Mouse (Mus musculus): Measurements from ENCODE around the gene Fam207a. TPM values are rescaled to one million over a fixed set of nuclear protein-coding genes. Genes with fewer than 3 reads are reported as not detected.

Gene Fam207a
- polyA plus RNA-seq (2016; fragmentation: Nextera tagmentation; extraction: Ambion mirVana): 30.7 and 45.6 TPM in 2 replicates

DNA sequence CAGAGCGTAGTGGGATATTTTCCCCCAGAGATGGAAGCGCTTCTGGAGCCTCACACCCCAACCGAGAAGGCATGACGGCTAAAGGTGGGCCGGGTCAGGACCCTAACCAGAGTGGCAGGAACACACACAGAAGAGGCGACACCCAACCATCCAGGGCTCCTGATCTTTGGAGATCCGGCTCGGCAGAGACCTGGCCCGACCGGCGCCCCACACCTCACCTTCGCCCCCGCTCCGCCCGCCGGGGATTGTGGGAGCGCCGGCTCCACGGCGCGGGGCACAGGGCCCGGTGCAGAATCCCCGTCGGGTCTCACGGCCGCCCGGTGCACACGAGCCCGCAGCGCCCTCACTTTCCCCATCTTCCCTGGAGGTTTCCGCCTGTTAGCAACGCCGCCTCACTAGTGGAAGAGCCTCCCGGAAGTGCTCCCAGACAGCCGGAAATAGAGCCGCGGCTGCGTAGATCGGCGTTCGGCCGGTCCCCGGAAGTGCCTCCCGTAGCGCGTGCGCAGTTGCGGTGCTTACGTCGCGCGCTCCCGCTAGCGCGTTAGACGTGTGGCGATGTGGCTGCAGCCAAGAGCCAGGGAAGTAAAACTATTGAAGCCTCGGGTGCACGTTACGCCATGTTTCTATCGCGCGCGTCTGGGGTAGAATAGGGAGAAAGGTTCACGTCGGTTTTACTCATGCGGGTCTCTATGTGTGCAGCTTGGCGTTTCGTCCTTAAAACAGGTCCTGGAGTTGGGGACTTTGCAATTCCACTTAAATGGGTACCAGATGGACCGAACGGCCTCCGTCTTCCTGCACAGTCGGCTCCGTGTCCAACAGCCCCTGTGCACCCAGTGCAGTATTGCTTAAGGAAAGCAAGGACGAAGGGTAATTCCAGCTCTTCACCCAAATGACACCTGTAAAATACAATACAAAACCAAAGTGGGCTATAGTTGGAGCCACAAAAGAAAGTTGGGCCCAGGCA is at the start of gene Fam207a:
Gene Fam207a (minus strand): TSS at position 401 of the 964 bp plus-strand sequence.
- Histone ChIP-seq H3K27ac (peak within 1 kb of the TSS; percentile 92), H3K4me3 (peak within 1 kb of the TSS; percentile 97), H3K27me3 (ENCODE audit: insufficient read depth, poor library complexity, severe bottlenecking) (no peaks in the 10 kb centered on the region), H3K4me1 (peaks cover 33% of the 10 kb centered on the region), H3K36me3 (peaks cover 38% of the 10 kb centered on the region), H3K9me3 (no peaks in the 10 kb centered on the region)
- WGBS: under 1% methylated on average over 75 of the region's 75 CpGs
- DNase-seq (ENCODE audit: low spot score): peak; percentile 94

DNA sequence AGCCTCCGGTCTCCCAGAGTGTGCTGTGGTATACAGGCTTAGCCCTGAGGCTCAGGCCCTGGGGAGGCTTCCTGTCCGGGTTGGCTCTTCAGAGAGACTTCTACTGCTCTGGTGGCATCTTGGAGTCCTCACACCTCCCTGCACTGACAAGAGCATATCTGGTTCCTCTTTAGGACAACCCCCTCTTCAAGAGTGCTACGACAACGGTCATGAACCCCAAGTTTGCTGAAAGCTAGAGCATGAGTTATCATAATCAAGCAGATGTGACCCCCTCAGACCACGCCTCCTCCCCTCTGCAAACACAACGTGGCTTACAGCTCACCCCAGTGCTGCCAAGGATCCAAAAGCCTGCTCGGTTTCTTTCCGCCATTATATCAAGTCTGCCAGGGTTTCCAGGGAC is 49.4 kb upstream of the Fam207a start:
- Histone ChIP-seq H3K27ac (no peak overlapping the region), H3K27me3 (ENCODE audit: insufficient read depth, poor library complexity, severe bottlenecking) (peaks cover 7% of the 10 kb centered on the region), H3K36me3 (no peaks in the 10 kb centered on the region), H3K4me3 (no peak overlapping the region), H3K9me3 (no peaks in the 10 kb centered on the region), H3K4me1 (peaks cover 17% of the 10 kb centered on the region)
- 73% methylated on average over 8 of the region's 8 CpGs for WGBS
- no peak for DNase-seq (ENCODE audit: low spot score)

DNA sequence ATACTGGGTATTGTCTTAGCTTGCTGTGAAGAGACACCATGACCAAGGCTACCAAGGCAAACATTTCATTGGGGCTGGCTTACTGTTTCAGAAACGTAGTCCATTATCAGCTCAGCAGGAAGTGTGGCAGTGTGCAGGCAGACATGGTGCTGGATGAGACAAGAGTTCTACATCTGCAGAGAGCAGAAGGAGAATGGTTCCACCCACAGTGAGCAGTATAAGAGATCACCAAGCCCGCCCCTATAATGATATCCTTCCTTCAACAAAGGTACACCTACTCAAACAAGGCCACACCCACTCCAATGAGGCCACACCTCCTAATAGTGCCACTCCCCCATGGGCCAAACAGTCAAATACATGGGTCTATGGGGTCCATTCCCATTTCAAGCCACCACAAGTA is 45.9 kb upstream of the Fam207a start:
- no peak for DNase-seq (ENCODE audit: low spot score)
- WGBS: 60% methylated on average over 2 of the region's 2 CpGs

DNA sequence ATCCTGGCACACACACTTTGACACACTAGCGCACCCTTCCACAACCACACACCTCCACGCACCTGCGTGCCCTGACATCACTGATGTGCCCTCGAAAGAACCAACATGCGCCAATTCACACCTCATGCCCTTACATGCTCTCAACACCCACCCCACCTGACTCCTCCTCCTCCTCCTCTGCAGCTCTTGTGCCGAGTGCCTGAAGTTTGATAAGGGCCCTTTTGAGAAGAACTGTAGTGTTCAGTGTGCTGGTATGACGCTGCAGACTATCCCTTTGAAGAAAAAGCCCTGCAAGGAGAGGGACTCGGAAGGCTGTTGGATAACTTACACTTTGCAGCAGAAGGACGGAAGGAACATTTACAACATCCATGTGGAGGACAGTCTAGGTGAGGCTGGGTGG is 45.2 kb upstream of the Fam207a start:
- no peak overlapping the region for H3K4me3 ChIP-seq
- peaks cover 7% of the 10 kb centered on the region for H3K4me1 ChIP-seq
- 68% methylated on average over 9 of the region's 9 CpGs for WGBS
- DNase-seq (ENCODE audit: low spot score): no peak
- no peaks in the 10 kb centered on the region for H3K36me3 ChIP-seq
- no peak overlapping the region for H3K27ac ChIP-seq
- H3K9me3 ChIP-seq: no peaks in the 10 kb centered on the region
- H3K27me3 ChIP-seq (ENCODE audit: insufficient read depth, poor library complexity, severe bottlenecking): 0 out of 2 replicates have a peak, but pooled peaks cover 6% of the 10 kb centered on the region

More for the DNA sequence above, 45.9 kb upstream of the Fam207a start:
- Histone ChIP-seq H3K27ac (no peak overlapping the region), H3K4me1 (peaks cover 7% of the 10 kb centered on the region), H3K27me3 (ENCODE audit: insufficient read depth, poor library complexity, severe bottlenecking) (0 out of 2 replicates have a peak, but pooled peaks cover 4% of the 10 kb centered on the region), H3K4me3 (no peak overlapping the region), H3K36me3 (no peaks in the 10 kb centered on the region), H3K9me3 (no peaks in the 10 kb centered on the region)

DNA sequence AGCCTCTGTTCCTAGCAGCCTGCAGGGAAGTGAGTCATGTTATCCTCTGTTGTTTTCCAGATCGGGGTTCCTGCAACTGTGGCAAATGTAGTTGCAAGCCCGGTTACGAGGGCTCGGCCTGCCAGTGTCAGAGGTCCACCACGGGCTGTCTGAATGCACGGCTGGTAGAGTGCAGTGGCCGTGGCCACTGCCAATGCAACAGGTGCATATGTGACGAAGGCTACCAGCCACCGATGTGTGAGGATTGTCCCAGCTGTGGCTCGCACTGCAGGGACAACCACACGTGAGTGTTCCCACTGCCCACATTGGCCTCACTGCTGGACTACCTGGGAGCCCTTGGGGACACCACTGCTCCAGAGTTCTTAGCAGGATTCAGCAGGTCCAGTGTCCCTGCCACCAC is 44.5 kb upstream of the Fam207a start:
- peaks cover 7% of the 10 kb centered on the region for H3K4me1 ChIP-seq
- WGBS: 80% methylated on average over 11 of the region's 11 CpGs

DNA sequence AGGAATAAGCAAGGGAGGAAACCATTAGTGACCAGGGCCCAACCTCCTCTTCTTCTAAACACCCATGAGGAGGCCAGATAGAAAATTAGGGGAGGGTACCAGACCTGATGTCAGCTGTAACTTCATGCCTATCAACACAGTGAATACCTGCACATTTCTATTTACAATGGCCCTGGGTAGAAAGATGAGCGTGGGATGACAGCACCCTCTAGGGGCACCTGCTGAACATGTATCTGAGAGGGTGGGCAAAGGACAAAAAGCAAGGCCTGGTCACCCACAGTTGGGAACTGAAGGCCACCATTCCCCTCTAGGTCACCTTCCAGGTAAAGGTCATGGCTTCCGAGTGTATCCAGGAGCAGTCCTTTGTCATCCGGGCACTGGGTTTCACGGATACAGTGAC is 42.1 kb upstream of the Fam207a start:
- H3K4me3 ChIP-seq: no peak overlapping the region
- H3K27ac ChIP-seq: no peak overlapping the region
- DNase-seq (ENCODE audit: low spot score): no peak
- no peaks in the 10 kb centered on the region for H3K36me3 ChIP-seq
- H3K27me3 ChIP-seq (ENCODE audit: insufficient read depth, poor library complexity, severe bottlenecking): peaks cover 6% of the 10 kb centered on the region; the same call in 1 of the 2 replicates
- H3K4me1 ChIP-seq: peaks cover 7% of the 10 kb centered on the region
- WGBS: 84% methylated on average over 4 of the region's 4 CpGs
- H3K9me3 ChIP-seq: no peaks in the 10 kb centered on the region

More for the DNA sequence above, 44.5 kb upstream of the Fam207a start:
- no peaks in the 10 kb centered on the region for H3K36me3 ChIP-seq
- H3K4me3 ChIP-seq: no peak overlapping the region
- H3K27me3 ChIP-seq (ENCODE audit: insufficient read depth, poor library complexity, severe bottlenecking): 0 out of 2 replicates have a peak, but pooled peaks cover 6% of the 10 kb centered on the region
- no peak for DNase-seq (ENCODE audit: low spot score)
- no peak overlapping the region for H3K27ac ChIP-seq
- no peaks in the 10 kb centered on the region for H3K9me3 ChIP-seq

DNA sequence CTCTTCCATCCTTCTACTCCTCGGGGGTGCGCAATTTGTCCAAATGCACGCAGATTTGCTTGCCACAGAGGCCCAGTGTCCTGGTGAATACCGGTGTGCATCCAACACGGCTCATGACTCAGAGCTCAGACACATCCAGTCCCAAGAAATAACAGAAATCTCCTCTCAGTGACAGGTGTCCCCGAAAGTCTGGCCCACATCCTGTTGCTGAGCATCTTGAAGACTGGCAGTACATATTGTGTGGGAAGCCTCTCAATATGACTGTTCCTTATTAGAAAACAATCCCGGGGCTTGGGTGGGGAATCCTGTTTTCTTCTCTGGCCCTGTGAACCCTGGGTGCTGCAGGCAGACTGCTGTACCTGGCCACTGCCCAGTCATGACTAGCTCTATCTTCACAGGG is 41.0 kb upstream of the Fam207a start:
- Histone ChIP-seq H3K27ac (no peak overlapping the region), H3K4me1 (peaks cover 5% of the 10 kb centered on the region), H3K36me3 (no peaks in the 10 kb centered on the region), H3K9me3 (no peaks in the 10 kb centered on the region), H3K27me3 (ENCODE audit: insufficient read depth, poor library complexity, severe bottlenecking) (peaks cover 6% of the 10 kb centered on the region; the same call in 1 of the 2 replicates), H3K4me3 (no peak overlapping the region)
- 86% methylated on average over 7 of the region's 7 CpGs for WGBS
- no peak for DNase-seq (ENCODE audit: low spot score)

DNA sequence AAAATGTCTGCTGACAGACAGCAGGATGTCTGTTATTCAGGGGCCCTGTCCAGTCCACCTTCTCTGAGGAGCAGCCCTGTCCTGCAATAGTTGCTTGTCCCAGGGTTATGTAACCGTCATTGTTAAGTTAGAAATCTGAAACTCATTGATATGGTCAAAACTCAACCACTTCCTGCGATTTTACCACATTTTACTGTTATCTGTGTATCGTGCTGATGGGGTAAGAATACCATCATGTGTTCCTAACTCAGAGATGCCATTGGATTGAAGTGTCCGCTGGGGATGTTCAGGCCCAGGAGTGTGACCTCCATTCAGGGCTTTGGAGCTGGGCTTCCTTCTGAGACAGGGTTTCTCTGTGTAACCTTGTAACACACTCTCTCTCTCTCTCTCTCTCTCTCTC is 39.3 kb upstream of the Fam207a start:
- H3K4me1 ChIP-seq: no peaks in the 10 kb centered on the region
- no peak overlapping the region for H3K27ac ChIP-seq
- peaks cover 6% of the 10 kb centered on the region; the same call in 1 of the 2 replicates for H3K27me3 ChIP-seq (ENCODE audit: insufficient read depth, poor library complexity, severe bottlenecking)
- H3K9me3 ChIP-seq: no peaks in the 10 kb centered on the region
- no peak for DNase-seq (ENCODE audit: low spot score)
- H3K4me3 ChIP-seq: no peak overlapping the region
- 74% methylated on average over 4 of the region's 4 CpGs for whole genome bisulfite sequencing
- no peaks in the 10 kb centered on the region for H3K36me3 ChIP-seq

DNA sequence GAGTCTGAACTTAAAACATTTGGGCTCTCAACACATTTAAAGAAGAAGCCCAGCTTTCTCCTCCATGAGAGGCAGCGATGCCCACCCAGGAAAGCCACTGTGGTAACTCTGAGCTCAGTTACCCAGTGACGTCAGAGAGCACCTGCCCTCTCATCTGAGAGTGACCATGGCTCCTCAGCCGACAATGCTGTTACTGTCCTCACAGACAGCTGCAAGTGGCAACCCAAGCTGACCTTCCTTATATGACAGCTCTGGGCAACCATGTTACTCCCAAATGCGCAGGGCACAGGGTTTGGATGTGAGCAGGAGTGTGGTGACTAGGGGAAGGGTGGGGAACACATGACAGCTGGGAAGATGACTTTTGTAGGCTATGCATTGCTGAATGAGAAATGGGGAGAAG is 37.7 kb upstream of the Fam207a start:
- 79% methylated on average over 4 of the region's 4 CpGs for WGBS
- no peak for DNase-seq (ENCODE audit: low spot score)
- H3K36me3 ChIP-seq: no peaks in the 10 kb centered on the region

DNA sequence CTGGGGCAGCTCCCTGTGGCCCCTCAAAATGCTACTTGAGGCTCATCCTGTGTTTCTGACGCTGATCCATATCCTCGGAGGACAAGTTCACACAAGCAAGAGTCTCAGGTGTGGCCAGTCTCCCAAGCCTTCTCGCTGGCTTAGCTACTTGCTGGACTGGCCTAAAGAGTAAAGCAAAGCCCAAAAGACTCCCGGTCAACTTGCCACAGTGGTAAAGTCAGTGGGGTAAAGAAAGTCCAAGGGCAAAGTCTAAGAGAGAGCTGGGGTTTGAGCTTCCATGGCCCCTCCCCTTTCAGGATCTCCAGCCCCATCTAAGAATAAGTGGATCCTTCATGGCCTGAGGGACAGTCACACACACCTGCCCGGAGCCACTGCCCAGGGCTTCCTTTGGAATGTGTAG is 36.6 kb upstream of the Fam207a start:
- no peaks in the 10 kb centered on the region for H3K9me3 ChIP-seq
- no peak overlapping the region for H3K4me3 ChIP-seq
- 81% methylated on average over 5 of the region's 5 CpGs for whole genome bisulfite sequencing
- no peak overlapping the region for H3K27ac ChIP-seq
- H3K27me3 ChIP-seq (ENCODE audit: insufficient read depth, poor library complexity, severe bottlenecking): peaks cover 6% of the 10 kb centered on the region; the same call in 1 of the 2 replicates
- 0 out of 2 replicates have a peak, but pooled peaks cover 10% of the 10 kb centered on the region for H3K4me1 ChIP-seq
- DNase-seq (ENCODE audit: low spot score): no peak
- no peaks in the 10 kb centered on the region for H3K36me3 ChIP-seq

More for the DNA sequence above, 37.7 kb upstream of the Fam207a start:
- Histone ChIP-seq H3K4me3 (no peak overlapping the region), H3K27me3 (ENCODE audit: insufficient read depth, poor library complexity, severe bottlenecking) (peaks cover 6% of the 10 kb centered on the region; the same call in 1 of the 2 replicates), H3K9me3 (no peaks in the 10 kb centered on the region), H3K4me1 (0 out of 2 replicates have a peak, but pooled peaks cover 10% of the 10 kb centered on the region), H3K27ac (no peak overlapping the region)

DNA sequence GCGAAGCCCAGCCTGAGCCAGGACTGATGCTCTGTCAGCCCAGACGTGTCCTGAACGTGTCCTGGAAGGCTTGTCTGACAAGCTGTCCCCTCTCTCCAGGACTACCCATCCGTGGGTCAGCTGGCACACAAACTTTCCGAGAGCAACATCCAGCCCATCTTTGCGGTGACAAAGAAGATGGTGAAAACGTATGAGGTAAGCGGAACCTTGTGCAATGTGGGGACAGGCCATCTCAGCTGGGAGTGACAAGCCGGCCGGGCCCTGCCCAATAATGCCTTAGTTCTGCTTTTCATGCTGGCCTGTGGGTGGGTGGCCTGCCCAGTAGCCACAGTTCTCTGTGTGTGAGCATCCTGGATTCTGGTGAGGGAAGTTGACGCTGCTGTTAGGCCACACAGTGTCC is 35.3 kb upstream of the Fam207a start:
- 72% methylated on average over 11 of the region's 11 CpGs for WGBS
- H3K4me1 ChIP-seq: 0 out of 2 replicates have a peak, but pooled peaks cover 10% of the 10 kb centered on the region
- no peak overlapping the region for H3K27ac ChIP-seq
- no peaks in the 10 kb centered on the region; the same call in 1 of the 2 replicates for H3K27me3 ChIP-seq (ENCODE audit: insufficient read depth, poor library complexity, severe bottlenecking)
- no peaks in the 10 kb centered on the region for H3K9me3 ChIP-seq
- H3K4me3 ChIP-seq: no peak overlapping the region
- no peaks in the 10 kb centered on the region for H3K36me3 ChIP-seq
- no peak for DNase-seq (ENCODE audit: low spot score)

DNA sequence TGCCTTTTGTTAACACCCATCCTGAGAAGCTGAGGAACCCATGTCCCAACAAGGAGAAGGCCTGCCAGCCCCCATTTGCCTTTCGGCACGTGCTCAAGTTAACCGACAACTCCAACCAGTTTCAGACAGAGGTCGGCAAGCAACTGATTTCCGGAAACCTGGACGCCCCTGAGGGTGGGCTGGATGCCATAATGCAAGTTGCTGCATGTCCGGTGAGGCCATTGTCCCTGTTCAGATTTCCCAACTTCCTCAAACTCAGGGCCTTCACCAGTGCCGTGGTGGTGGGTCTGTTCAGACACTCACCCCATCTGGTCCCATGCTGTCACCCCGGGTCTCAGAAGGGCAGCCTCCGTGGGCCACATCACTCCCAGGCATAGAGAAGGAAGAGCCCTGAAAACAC is 33.0 kb upstream of the Fam207a start:
- no peaks in the 10 kb centered on the region; the same call in 1 of the 2 replicates for H3K27me3 ChIP-seq (ENCODE audit: insufficient read depth, poor library complexity, severe bottlenecking)
- H3K4me3 ChIP-seq: no peak overlapping the region
- no peaks in the 10 kb centered on the region for H3K9me3 ChIP-seq
- H3K4me1 ChIP-seq: 0 out of 2 replicates have a peak, but pooled peaks cover 10% of the 10 kb centered on the region
- 82% methylated on average over 10 of the region's 10 CpGs for WGBS
- H3K36me3 ChIP-seq: no peaks in the 10 kb centered on the region
- DNase-seq (ENCODE audit: low spot score): no peak
- H3K27ac ChIP-seq: no peak overlapping the region

DNA sequence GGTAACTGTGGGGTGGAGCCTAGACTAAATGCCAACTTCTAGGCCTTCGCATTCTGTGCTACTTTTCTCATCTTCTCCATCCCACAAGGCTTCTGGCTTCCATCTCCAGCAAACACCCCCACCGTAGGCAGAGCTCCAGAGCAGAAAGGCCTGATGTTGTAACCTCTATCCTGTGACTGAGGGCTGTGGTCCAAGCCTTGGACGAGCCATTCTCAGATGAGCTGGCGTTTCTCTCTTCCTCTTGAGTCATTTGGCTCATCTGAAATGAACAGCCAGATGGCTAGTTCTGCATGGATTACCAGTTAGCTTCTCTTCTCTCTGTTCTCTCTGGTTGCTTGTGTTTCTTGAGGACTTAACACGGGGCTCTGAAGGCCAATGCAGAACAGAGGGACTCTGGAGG is 29.3 kb upstream of the Fam207a start:
- 76% methylated on average over 5 of the region's 5 CpGs for WGBS
- H3K36me3 ChIP-seq: no peaks in the 10 kb centered on the region
- DNase-seq (ENCODE audit: low spot score): no peak
- peaks cover 18% of the 10 kb centered on the region; the same call in 1 of the 2 replicates for H3K4me1 ChIP-seq
- H3K27me3 ChIP-seq (ENCODE audit: insufficient read depth, poor library complexity, severe bottlenecking): no peaks in the 10 kb centered on the region
- no peak overlapping the region for H3K27ac ChIP-seq
- no peak overlapping the region for H3K4me3 ChIP-seq
- H3K9me3 ChIP-seq: no peaks in the 10 kb centered on the region

All from heart, embryonic 10.5 days (tissue).